Mouse (Mus musculus): ENCODE measurements around the gene Sox4.

The Sox4 gene

DNA sequence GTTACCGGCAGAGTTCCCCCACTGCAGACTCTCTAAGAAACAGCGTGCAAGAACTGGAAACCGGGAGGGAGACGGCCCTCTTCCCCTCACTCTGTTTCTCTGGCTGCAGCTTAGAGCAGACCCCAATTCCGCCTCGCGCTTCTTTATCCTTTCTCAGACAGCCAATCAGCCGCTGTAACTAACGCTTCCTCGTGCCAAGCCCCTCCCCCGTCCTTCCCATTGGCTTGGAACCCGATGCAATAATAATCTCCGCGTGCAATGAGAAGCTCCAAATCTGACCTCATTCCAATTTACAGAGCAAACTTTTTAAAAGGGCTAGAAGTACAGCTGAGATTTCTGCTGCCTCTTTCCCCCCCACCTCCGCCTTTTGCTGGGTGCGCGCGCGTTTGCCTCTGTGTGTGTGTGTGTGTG, at the start of gene Sox4:
TSS of gene Sox4 (minus strand) at position 133 of the 411 bp plus-strand sequence.
- peak; percentile 92 for DNase-seq

DNA sequence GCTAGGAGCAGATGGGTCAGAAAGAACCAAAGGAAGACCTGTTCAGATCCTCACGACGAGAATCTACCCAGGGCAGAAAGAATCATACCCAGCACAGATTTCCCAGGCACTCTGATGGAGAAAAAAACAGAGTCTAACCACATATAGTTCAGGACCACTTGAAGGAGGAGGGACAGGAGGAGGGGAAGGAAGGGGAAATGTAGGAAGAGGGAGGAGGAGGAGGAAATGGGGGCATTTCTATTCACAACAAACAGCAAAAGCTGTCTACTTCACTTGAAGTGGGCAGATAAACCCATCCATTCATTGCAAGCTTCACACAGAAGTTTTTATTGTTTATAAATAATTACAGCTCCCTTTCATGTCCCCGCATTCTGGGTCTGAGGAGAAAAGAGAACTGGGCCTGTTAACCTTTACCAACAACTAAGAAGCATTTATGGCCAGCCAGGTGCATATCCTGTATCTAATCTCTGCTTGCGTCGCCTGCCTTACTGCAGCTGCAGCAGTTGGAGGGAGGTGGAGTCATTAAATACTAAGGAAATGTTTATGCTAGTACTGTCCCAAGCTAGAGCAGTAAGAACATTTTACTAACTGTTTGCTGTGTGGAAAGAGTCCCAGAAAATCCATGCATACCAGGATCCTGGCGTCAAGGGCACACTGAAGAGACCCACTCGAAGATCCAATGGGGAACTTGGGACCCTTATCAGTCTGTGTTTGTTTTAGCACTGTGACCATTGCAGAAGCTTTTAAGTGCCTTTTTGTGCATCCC, 38.6 kb upstream of the Sox4 start:
- no peak for DNase-seq

DNA sequence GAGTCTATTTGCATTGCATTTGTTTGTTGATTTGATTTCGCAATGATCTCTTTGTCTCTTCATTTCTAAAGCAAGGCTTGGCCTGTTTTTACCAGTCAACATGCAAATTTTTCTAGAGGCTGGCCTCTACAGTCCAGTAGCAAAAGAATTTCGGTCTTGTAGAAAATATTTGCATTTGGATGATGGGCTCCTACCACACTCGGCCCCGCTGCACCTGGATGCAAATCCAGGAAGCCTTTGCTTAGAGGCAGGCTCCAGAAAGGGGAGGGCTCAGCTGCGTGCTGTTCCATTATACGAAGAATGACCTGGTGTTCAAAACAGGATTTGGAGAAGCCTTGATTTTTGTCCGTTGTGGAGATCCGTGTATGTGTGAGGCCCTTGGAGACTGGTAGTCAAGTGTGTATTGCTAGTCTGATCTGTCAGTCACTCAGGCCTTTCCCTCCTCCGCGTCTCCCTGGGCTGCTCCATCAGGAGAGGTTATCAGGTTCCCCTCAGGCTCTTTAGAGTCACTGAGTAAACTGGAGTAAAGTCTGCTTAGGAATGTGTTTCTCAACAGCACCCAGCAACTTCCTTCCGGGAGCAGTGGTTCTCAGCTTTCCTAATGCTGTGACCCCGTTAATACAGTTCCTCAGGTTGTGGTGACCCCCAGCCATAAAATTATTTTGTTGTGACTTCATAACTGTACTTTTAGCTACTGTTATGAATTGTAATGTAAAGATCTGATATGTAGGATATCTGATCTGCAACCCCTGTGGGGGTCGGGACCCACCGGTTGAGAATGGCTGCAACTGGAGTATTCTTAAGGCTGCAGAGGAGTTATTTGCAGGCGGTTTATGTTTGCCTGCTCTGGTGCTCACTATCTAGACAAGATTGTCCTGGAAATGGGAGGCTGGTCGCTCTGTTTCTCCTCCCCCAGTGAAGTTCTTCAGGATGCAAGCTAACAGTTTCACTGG, 35.5 kb upstream of the Sox4 start:
- DNase-seq, result no peak

DNA sequence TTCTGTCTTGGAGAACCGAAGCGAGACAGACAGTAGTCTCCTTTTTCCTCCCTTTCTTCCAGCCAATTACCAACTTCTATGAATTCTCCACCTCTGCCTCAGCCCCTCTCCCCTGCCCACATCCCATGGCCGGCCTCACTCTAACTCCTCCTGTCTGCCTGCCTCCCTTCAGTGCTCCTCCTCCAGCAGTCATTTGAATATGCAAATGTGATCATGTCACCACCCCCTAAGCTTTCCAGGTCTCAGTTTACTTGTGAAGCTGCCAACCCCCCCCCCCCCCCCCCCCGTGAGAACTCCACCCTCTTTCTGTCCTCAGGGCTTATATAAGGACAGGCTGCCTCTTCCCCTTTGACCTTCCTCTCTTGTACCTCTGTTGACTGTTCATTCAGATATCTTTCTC, 27.2 kb upstream of the Sox4 start:
- no peak for DNase-seq

DNA sequence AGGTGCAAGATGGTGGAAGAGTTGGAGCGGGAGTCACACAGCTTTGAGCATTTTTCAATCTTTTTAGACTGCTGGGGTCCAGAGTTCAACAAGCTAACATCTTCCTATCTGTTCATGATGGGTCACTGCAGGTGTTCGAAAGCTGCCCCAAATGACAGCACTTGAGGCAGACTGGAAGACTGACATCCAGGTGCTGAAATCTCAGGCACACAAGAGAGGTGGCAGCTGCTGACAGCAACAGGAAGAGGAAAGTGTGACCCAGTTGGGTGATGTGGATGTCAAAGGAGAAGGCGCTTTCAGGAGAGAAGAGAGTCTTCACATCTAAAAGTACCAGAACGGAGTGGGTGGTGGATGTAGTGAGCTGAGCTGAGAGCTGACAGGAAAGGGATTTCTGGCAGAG, 21.5 kb upstream of the Sox4 start:
- DNase-seq, result no peak

DNA sequence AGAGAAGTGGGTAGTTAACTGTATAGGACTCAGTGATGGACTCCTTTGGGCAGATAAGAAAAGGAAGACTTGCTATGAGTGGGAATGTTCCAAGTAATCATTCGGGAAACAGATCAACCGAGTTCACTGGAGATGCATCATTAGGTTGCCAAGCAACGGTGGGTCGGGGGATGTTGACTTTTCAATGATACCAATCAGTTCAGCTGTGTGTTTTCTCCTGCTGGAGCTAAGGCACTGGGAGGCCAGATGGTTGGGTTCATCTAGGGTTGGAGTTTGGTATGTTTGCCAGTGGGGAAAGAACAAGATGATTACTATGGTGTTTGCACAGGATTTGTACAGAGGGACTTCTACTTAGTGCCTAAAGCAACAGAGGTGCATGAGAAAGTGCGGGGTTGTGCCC, 21.1 kb upstream of the Sox4 start:
- no peak for DNase-seq

DNA sequence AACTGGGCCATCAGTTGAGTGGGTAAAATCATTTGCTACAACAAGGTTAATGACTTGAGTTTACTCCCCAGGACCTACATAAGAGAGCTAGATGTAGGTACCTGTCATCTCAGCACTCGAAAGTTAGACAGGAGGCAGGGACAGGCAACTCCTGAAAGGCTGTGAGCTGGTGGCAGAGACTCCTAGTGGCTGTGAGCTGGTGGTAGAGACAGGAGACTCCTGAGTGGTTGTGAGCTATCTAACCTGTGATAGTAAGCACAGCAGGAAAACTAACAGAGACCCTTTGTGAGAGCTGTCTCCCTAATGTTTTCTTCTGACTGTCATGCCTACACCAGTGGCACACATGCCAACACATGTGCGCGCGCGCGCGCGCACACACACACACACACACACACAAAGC, 7.4 kb upstream of the Sox4 start:
- DNase-seq, result no peak

DNA sequence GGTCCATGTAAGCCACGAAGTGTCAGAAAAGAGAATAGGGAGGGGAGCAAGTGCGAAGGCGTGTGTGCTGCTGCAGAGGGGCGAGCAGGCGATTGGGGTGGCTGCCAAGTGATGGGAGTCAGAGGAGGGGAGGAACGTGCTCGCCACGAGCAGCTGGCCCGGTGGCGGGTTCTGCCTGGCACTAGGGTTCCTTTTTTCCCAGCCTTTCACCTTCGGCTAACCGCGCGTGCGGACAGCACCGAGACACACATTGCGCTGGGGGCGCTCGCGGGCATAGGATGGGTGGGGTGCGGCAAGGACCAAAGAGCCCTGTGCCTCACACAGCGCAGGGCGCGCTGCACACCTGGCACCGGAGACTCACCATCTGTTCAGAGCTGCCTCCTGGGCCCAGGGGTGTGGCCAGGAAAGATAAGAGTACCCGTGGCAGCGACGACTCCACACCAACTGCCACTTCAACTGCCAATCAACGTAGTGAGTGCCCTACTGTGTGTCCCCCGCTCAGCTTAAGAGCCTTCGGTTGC, 6.0 kb upstream of the Sox4 start:
- peak; percentile 81 for DNase-seq

DNA sequence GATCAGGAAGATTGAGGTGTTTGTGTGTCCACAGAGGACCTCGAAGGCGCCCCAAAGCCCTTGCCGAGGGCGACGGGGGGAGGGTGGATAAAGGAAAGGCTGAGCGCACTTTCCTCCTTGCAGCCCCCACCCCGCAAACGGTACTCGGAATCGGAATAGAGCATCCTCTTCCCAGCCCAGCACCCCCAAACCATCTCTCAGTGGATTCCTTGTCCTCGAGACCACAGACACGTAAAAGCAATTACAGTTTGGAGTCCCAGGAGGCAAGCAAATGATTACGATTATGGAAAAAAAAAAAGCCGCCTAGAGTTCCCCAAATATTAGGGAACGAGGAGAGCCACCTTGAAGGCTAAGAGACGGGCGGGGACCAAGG, 5.5 kb upstream of the Sox4 start:
- DNase-seq, result no peak

DNA sequence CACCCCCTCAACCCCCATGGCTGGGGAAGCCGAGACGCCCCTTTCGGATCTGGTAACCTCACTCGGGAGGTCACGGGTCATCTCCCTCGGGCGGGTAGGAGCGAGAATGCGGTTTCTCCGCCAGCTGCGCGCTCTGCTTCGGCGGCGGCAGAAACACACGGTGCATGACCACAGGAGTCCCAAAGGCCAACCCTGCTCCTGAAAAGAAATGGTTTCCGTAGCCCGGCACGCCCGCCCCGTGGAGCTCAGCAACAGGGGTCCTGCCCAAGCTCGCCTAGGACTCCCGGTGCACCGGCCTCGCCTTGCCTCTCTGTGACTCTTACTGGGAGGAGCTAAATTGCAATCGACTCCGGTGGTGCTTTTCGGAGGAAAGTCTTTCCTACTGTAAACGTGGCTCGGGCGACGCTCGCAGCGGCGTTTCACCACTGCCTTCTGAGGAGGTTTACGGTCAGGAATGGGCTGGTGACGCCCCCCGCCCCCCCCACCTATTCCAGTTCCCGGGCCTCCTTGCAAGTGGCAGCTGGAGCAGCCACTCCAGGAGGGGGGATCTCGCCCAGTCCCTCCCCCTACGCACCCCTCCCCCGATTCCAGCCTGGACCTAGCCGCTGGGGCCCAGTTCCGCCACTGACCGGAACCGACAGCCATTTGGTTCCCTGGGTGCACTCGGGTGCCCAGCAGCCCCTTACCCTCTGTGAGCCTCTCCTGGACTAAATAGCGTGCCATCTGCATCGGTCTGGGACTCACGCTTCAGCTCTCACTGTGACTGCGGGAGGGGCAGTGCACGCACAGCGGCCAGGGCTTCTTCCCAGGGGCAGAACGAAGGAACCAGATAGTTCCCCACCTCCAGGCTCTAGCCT, 4.9 kb upstream of the Sox4 start:
- DNase-seq, result peak; percentile 62

DNA sequence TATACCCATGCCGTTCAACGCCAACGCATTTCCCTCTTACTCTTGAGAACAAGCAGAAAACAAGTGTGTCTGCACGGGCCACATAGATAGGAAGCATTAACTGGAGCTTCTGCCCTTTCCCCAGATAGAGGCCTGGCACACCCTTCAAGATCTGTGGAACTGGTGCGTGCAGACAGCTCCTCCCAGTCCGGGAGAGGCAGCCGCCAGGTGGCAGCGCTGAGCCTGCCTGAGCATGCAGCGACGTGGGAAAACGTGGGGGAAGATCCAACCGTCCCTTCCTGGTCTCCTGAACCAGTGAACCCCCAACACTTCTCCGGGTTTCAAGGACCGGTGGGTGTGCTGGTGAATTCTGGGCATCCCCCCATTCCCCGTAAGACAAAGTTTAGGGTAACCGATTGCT, 4.3 kb upstream of the Sox4 start:
- peak; percentile 96 for DNase-seq

DNA sequence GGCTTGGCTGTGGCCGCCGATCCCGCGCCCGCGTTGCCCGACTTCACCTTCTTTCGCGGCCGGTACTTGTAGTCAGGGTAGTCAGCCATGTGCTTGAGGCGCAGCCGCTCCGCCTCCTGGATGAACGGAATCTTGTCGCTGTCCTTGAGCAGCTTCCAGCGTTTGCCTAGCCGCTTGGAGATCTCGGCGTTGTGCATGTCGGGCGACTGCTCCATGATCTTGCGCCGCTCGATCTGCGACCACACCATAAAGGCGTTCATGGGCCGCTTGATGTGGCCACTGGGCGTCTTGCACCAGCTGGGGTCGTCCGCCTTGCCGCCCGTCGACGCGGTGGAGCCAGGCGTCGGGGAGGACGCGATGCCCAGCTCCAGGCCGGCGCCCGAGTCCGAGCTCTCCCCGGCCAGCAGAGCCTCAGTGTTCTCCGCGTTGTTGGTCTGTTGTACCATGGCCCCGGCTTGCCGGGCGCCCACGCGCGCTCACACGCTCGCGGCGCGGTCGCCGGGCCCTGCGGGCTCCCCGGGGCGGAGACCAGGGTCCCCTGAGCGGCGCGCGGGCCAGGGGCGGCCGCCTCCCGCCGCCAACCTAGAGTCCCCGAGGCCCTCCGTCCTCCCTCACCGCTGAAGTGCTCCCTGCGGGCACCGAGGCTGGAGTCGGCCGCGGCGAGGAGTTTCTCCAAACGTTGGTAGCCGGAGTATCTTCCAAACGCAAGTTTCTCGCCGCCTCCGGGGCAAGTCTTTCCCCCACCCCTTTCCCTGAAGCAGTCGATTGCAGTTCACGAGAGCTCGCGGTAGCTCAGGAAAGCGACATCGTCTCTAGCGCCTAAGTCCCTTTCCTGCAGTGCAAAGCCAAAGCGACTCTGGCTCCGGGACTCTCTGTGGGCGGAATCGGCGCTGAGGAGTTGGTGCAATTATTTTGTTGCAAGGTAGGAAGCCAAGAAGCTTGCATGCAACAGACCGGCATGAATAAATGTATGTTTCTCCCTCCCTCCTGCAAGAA, 639 bp downstream of the Sox4 start:
- peak; percentile 72 for DNase-seq

DNA sequence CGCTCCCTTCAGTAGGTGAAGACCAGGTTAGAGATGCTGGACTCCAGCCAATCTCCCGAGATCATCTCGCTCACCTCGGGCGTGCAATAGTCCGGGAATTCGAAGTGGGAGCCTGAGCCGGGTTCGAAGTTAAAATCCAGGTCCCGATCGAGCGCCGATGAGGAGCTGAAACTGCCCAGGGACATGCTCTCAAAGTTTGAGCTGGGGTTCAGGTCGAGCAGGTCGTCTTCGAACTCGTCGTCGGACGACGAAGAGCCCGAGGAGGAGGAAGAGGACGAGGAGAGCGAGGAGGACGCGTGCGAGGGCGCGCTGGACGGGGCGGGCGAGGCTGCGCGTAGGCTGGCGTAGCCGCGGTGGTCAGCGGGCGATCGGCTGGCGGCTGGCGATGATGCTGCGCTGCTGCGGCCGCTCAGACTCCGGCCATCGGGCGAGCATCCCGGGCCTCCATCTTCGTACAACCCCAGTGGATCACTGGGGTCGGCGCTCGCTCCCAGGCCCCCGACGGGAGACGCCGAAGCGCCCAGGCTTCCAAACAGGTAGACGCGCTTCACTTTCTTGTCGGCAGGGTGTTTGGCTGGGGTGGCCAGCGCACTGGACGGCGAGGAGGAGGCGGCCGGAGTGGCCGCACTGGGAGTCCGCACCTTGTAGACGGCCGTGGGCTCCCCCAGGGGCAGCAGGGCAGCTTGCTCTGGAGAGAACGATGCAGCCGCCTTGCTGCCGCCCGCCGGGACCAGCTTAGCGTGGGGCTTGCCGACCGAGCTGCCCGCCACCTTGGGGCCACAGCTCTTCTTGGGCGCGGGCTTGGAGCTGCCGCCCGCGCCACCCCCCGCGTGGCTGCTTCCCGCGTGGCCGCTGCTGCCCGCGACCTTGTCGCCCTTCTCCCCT, 1.6 kb downstream of the Sox4 start:
- DNase-seq, result no peak

DNA sequence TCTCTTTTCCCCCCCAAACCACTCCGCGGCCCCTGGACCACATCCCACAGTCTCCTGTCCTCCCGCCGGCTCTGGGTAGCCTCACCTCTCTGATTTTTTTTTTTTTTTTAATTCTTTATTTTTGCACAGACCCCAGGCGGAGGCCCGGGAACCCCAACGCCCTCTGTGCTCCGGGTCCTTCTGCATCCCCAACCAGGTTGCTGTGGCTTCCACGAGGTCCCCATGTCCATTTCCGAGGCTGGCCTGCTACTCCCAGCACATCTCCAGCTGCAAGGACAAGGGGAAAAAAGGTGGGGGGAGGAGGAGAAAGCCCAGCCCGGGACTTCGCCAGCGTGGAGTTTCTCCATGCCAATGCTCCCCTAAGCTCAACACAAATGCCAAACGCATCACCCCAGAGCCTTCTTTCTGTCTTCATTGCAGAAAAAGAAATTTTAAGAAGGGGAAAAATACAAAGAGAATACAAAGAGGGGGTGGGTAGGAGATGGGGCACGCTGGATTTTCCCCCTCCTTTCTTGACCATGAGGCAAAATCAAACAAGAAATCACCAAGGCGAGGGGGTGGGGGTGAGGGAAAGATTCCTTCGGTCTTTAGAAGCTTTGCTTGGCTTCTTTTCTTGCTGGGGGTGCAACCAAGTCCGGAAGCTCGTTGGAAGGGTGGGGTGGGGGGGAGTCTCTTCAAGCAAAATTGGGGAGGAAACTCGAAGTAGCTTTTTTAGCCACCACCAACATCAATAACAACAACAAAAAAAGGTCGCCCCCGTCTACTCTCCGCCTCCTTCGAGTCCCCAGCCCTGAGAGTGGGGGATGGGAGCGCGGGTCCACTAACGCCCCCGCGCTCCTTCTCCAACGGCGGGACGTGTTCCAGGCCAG, 2.7 kb downstream of the Sox4 start:
- DNase-seq, result peak; percentile 50

DNA sequence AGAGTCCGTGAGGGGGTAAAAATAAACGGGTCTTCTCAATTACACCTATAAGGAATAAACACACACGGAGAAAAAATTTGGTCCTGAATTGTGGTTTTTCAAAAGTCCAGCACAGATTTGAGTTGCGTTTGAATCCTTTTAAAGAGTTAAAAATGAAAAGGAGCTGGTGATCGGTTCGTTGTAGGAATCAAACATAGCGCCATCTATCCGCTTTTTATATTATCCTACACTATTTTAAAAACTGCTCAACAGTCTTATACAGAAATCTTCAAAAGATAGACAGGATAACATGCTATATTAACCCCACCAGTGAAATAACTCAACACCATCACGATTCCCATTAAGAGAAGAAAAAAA, 3.3 kb downstream of the Sox4 start:
- no peak for DNase-seq

DNA sequence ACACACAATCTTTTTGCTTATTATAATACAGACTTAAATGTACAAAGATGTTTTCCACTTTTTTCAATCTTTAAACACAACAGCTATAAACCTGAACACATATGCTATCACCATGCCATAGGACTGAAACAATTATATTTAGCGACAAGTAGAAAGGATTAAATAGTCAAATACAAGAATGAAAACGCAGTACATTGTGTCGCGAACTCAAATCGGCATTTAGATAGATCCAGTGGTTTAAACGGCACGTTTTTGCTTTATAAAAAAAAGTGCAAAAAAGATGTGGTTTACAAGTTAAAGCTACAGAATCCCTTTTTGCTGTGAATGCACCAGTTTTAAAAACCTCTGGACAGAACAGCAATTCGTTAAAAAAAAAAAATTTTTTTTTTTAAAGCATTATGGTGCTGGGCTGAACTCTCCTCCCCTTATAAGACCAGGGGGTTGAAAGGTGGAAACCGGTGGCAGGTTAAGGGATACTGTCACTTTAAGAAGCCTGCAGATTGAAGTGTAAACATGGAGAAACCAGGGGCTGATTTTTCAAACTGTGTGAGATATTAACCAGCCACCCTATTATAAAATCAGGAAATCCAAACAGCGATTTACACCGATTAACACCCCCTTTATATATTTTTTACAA, 4.1 kb downstream of the Sox4 start:
- no peak for DNase-seq

DNA sequence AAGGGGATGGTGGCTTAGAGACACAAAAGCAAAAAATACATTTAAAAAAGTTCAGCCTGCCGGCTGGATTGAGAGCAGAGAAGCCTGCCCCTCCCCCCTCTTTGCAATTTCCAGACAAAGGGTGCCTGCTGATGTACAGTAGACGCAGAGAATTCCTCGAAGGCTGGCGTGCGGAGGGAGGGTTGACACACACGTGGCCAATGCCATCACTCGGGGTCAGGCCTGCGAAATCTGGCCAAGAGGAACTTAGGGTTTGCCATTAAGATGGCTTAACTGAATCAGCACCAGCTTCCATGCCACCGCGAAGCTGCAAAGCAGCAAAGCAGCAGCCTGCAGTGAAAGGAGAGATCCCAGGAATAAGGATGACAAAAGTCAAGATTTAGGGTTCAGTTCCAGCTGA, 5.0 kb downstream of the Sox4 start:
- DNase-seq, result peak; percentile 24

DNA sequence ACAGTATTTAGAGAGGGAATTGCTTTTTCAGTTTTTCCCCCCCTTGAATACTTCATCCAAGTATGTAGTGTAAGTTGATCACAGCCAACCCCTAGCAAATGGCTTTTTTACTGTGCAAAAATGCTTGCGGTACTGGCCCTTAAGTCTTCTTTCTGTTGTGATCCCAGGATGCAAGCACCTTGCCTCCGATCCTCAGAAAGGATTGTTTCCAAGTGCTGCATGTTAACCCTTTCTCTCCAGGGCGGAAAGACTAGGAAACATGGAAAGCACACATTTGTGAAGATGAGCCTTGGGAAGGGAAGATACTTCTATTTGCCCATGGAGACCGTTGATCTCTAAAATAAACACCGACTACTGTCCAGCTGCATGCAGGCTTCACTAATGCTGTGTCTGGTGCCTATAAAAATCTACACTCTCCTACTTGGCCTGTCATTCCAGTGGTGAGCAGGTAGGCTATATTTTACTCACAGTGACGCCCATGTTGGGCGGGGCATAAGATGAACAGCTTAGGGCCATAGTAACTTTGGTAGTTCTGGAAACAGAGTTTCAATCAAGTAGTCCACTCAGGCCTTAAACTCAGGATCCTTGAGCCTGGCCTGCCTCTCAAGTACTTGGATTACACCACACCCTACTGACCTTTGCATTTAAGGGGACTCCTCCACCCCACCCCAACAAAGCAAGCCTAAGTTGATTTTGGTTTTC, 5.6 kb downstream of the Sox4 start:
- no peak for DNase-seq
